Mouse (Mus musculus): ENCODE measurements around the gene Ube2i. TPM values are rescaled to one million over a fixed set of nuclear protein-coding genes. Genes with fewer than 3 reads are reported as not detected.
A peak's percentile ranks its signal among the peaks of the same experiment; 100 is the strongest.

Gene Ube2i
- 503 and 513 TPM in 2 replicates for polyA plus RNA-seq (2015; fragmentation: Nextera tagmentation; extraction: Ambion mirVana)

DNA sequence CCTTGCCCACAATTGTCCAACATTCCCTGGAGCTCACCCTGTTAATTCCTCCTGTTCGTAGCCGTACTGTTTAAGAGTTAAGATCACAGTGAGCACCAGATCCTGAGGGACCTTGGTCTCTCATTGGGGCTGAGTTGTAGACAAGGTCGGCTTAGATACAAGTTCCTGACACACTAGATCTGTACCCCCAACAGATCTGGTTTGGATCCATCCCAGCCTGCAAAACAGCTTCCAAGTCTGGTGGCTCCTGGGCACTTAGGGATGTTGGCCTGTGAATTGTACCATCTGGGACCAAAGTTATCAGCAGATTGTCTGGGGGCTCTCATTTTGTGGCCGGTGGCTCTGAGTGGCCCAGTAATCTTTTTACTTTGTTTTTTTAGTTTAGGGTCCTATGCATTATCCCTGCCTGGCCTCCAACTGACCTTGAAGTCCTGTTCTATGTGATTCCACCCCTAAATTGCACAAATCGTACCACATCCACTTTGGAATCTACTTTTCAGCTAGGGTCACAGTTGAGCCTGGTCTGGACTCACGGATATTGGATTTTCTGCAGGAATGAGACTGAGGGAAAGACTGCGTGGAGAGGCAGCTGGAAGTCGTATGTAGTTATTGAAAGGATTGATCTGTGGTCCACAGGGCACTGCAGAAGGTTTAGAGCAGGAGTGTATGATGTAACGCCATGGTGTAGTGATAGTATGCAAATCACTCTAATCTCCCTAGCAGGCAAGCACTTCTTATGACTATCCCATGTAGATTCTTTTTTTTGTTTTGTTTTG lies at the start of gene Ube2i:
Ube2i (minus strand) TSS at position 52 of the 776 bp plus-strand sequence.
- no peak for ATAC-seq (ENCODE audit: low read depth)
- peak within 1 kb of the TSS; percentile 99 for H3K27ac ChIP-seq (replicated peaks)
- no peaks in the 10 kb centered on the region for H3K9me3 ChIP-seq
- 80% methylated on average over 9 of the region's 9 CpGs for WGBS
- H3K9ac ChIP-seq = peak within 1 kb of the TSS; percentile 98
- peak within 1 kb of the TSS; percentile 99 for H3K4me3 ChIP-seq
- H3K4me1 ChIP-seq (replicated peaks) = peaks cover 36% of the 10 kb centered on the region
- peak within 1 kb of the TSS; percentile 49 for H3K4me2 ChIP-seq
- H3K36me3 ChIP-seq = 0 out of 2 replicates have a peak, but pooled peaks cover 2% of the 10 kb centered on the region
- 0 out of 2 replicates have a peak, but pooled peaks cover 11% of the 10 kb centered on the region for H3K27me3 ChIP-seq

DNA sequence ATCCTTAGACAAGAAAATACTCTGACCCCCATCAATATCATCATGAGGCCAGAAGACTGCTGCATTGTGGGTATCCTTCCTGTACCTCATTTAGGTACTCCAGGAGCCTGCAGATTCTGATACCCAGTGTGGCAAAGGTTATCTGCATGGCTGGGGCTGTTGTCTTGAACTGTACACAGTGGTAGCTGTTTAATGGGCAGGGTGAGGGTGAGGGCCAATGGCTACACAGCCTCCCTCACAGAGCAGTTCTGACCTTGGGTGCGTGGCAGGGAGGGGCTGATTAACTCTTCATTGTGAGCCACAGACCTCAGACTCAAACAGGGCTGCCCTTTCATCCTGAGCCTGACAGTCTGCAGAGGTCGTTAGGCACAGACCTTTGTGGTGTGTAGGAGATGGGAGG lies 48.5 kb upstream of the Ube2i start:
- 24% methylated on average over 2 of the region's 2 CpGs for WGBS
- no peak overlapping the region for H3K27ac ChIP-seq (replicated peaks)
- ATAC-seq (ENCODE audit: low read depth) = no peak

DNA sequence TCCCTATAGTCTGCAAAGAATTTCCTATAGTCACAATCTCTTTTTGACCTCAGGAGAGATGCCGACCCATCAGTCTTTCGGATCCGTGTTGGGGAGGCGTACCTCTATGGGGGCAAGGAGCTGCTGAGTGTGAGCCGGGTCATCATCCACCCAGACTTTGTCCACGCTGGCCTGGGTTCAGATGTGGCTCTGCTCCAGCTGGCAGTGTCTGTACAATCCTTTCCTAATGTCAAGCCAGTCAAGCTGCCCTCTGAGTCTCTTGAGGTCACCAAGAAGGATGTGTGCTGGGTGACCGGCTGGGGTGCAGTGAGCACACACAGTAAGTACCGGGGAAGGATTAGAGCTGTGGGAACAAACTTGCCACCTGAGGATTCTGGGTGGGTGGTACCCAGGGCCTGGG lies 46.4 kb upstream of the Ube2i start:
- H3K9me3 ChIP-seq = no peaks in the 10 kb centered on the region
- H3K27ac ChIP-seq (replicated peaks) = no peak overlapping the region
- WGBS = 91% methylated on average over 8 of the region's 8 CpGs
- H3K4me1 ChIP-seq (replicated peaks) = no peaks in the 10 kb centered on the region
- no peak overlapping the region for H3K4me2 ChIP-seq
- no peak overlapping the region for H3K9ac ChIP-seq
- ATAC-seq (ENCODE audit: low read depth) = no peak
- no peaks in the 10 kb centered on the region for H3K36me3 ChIP-seq
- H3K27me3 ChIP-seq = 0 out of 2 replicates have a peak, but pooled peaks cover 4% of the 10 kb centered on the region
- no peak overlapping the region for H3K4me3 ChIP-seq

More for the DNA sequence above, 48.5 kb upstream of the Ube2i start:
- Histone ChIP-seq H3K4me3 (no peak overlapping the region), H3K36me3 (no peaks in the 10 kb centered on the region), H3K9ac (no peak overlapping the region), H3K27me3 (0 out of 2 replicates have a peak, but pooled peaks cover 4% of the 10 kb centered on the region), H3K4me1 (replicated peaks) (no peaks in the 10 kb centered on the region), H3K9me3 (no peaks in the 10 kb centered on the region), H3K4me2 (no peak overlapping the region)

DNA sequence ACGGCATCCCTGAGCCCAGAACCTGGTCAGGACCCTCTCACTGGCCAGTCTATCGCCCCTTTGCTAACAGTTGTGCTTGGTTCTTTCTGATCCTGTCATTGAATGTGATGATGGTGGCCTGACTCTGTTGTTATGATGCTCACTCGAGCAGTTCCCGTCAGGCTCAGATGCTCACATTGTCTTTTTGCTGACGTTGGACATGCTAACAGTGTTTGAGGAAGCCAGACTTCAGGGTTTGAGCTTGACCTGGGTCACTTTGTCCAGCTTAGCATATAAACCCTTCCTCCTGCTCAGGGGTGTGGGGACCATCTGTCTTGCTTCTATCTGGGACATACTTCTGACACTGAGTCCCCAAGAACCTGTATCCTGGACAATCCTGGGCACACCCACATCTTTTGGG lies 43.9 kb upstream of the Ube2i start, which contains the start of gene Prss29:
Prss29 (plus strand) TSS at position 301 of the 400 bp plus-strand sequence.
- H3K36me3 ChIP-seq = no peaks in the 10 kb centered on the region
- 0 out of 2 replicates have a peak, but pooled peaks cover 4% of the 10 kb centered on the region for H3K27me3 ChIP-seq
- H3K27ac ChIP-seq (replicated peaks) = no peak within 1 kb of the TSS
- H3K4me2 ChIP-seq = no peak within 1 kb of the TSS
- WGBS = 83% methylated on average over 5 of the region's 5 CpGs
- ATAC-seq (ENCODE audit: low read depth) = no peak
- no peak within 1 kb of the TSS for H3K9ac ChIP-seq
- H3K9me3 ChIP-seq = no peaks in the 10 kb centered on the region
- H3K4me3 ChIP-seq = no peak within 1 kb of the TSS
- no peaks in the 10 kb centered on the region for H3K4me1 ChIP-seq (replicated peaks)

DNA sequence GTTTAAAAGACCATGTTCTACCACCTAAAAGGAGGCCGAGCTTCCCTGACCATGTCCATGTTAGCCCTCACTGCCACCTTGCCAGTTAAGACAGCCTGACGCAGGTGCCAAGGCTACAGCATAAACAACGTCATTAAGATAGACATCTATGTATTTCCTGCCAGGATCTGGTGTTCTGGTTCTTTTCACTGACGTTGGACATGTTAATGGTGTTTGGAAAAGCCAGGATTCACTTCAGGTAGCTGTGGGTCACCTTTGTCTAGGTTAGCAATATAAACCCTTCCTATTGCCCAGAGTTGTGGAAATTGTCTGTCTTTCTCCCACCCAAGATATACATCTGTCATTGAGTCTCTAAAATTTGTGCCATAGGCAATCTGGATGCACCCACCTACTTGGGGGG lies 33.9 kb upstream of the Ube2i start, which contains the start of gene Prss28:
Prss28 (plus strand) TSS at position 301 of the 400 bp plus-strand sequence.
- Histone ChIP-seq H3K4me2 (no peak within 1 kb of the TSS), H3K4me1 (replicated peaks) (no peaks in the 10 kb centered on the region), H3K36me3 (no peaks in the 10 kb centered on the region), H3K9ac (no peak within 1 kb of the TSS), H3K9me3 (no peaks in the 10 kb centered on the region), H3K27me3 (no peaks in the 10 kb centered on the region), H3K27ac (replicated peaks) (no peak within 1 kb of the TSS), H3K4me3 (no peak within 1 kb of the TSS)
- no peak for ATAC-seq (ENCODE audit: low read depth)
- 83% methylated on average over 4 of the region's 4 CpGs for WGBS

DNA sequence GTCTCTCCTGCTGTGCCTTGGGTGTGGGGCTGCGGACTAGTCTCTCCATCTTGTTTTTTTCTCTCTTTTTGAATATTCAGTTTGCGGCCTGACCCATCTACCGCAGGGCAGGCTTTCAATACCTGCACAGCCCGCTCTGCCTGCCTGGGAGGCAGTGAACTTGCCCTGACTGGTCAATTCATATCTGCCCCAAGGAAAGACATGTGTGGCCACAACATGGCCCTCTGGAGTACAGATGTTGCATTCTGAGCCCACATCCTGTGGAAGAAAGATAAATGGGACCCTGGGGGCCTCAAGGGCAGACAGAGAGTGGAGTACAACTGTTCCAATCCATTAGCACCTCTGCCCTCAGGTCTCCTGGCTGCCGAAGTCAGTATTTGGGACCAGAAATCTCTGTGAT lies 23.7 kb upstream of the Ube2i start, which contains the start of gene Prss34:
Prss34 (plus strand) TSS at position 301 of the 400 bp plus-strand sequence.
- no peak for ATAC-seq (ENCODE audit: low read depth)

DNA sequence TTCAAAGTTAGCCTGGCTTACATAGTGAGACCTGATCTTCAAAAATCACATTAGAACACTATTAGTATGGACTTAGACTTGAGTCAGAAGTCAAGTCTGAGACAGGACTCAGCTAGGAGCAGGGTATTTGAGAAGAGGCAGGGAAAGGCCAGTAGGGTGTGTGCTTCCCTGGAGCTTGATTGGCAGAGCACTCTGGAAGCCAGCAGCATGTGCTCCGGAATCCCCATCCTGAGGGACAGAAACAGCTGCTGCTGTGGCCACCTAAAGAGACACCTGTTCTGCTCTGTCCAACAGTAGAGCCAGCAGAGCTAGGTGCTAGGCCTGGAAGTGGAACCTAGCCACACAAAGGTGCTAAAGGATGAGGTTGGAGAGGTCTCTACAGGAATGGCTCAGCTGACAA lies 19.7 kb upstream of the Ube2i start:
- no peaks in the 10 kb centered on the region for H3K4me1 ChIP-seq (replicated peaks)
- no peaks in the 10 kb centered on the region for H3K36me3 ChIP-seq
- no peak overlapping the region for H3K9ac ChIP-seq
- no peaks in the 10 kb centered on the region for H3K9me3 ChIP-seq
- H3K27ac ChIP-seq (replicated peaks) = no peak overlapping the region
- H3K4me3 ChIP-seq = no peak overlapping the region
- H3K4me2 ChIP-seq = no peak overlapping the region
- no peak for ATAC-seq (ENCODE audit: low read depth)
- WGBS = 58% methylated on average over 1 of the region's 1 CpGs
- no peaks in the 10 kb centered on the region for H3K27me3 ChIP-seq

More for the DNA sequence above, 23.7 kb upstream of the Ube2i start, which contains the start of gene Prss34:
- no peak within 1 kb of the TSS for H3K27ac ChIP-seq (replicated peaks)
- no peaks in the 10 kb centered on the region for H3K27me3 ChIP-seq
- no peaks in the 10 kb centered on the region for H3K9me3 ChIP-seq
- no peak within 1 kb of the TSS for H3K4me2 ChIP-seq
- no peak within 1 kb of the TSS for H3K9ac ChIP-seq
- no peaks in the 10 kb centered on the region for H3K36me3 ChIP-seq
- 76% methylated on average over 5 of the region's 5 CpGs for WGBS
- H3K4me3 ChIP-seq = no peak within 1 kb of the TSS
- no peaks in the 10 kb centered on the region for H3K4me1 ChIP-seq (replicated peaks)

DNA sequence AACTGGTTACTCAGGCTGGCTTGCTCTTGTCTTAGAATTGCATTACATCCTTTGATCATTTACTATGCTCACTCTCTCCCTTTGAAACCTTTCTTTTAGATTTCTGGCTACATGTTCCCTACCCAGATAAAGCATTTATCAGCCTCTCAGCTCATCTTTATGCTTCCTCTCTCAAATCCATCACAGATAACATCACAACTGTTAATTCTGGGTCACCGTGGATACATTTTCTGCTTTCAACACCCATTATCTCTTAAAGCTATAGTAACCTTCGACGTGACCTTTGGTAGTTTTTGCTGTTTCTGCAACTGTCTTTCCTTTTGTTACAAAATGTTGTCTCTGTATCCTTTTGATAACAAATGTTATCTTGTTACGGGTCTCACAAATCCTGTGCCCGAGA lies 19.1 kb upstream of the Ube2i start:
- Histone ChIP-seq H3K9ac (no peak overlapping the region), H3K4me2 (no peak overlapping the region), H3K9me3 (no peaks in the 10 kb centered on the region), H3K36me3 (no peaks in the 10 kb centered on the region), H3K4me1 (replicated peaks) (no peaks in the 10 kb centered on the region), H3K27me3 (no peaks in the 10 kb centered on the region), H3K27ac (replicated peaks) (no peak overlapping the region), H3K4me3 (no peak overlapping the region)
- WGBS = 85% methylated on average over 5 of the region's 5 CpGs
- no peak for ATAC-seq (ENCODE audit: low read depth)

DNA sequence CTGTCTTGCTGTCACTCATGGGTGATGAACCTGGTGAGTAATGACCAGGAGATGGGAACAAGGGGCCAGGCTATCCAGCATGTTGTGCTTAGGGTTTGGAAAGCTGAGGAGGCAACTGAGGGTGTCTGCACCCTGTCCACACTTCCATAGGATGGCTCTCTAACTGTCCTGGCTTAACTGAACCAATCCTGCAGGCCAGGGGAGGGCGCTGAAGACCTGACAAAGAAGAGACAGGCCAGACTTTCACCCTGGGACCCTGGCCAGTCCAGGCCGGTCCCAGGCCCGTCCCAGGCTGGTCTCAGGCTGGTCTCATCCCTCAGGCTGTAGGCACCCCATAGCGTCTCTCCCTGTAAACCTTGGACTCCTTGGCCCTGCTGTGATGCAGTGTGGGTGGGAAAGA lies 16.0 kb upstream of the Ube2i start:
- no peak overlapping the region for H3K4me3 ChIP-seq
- no peak for ATAC-seq (ENCODE audit: low read depth)
- WGBS = 40% methylated on average over 4 of the region's 4 CpGs

DNA sequence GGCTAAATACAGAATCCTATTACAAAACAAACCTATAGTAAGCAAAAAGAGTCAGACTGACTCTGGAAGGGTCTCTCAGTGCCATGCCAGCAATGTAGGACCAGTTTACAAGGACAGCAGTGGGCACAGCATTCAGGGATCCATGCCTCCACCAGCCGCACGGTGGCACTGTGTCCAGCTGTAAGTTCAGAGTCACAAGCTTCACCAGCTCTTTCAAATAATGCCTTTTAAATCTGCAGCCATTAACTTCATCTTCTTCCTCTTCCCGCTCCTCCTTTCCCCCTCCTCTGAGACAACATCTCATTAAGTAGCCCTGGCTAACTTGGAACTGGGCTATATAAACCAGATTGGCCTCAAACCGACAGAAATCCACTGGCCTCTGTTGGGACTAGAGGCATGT lies 14.4 kb upstream of the Ube2i start:
- H3K36me3 ChIP-seq = no peaks in the 10 kb centered on the region
- no peak overlapping the region for H3K4me2 ChIP-seq
- H3K4me3 ChIP-seq = no peak overlapping the region
- no peak overlapping the region for H3K27ac ChIP-seq (replicated peaks)
- H3K4me1 ChIP-seq (replicated peaks) = no peaks in the 10 kb centered on the region
- no peaks in the 10 kb centered on the region for H3K27me3 ChIP-seq
- no peak overlapping the region for H3K9ac ChIP-seq
- no peak for ATAC-seq (ENCODE audit: low read depth)
- 28% methylated on average over 4 of the region's 4 CpGs for WGBS
- no peaks in the 10 kb centered on the region for H3K9me3 ChIP-seq

More for the DNA sequence above, 16.0 kb upstream of the Ube2i start:
- Histone ChIP-seq H3K27ac (replicated peaks) (no peak overlapping the region), H3K36me3 (no peaks in the 10 kb centered on the region), H3K4me1 (replicated peaks) (no peaks in the 10 kb centered on the region), H3K4me2 (no peak overlapping the region), H3K9ac (no peak overlapping the region), H3K9me3 (no peaks in the 10 kb centered on the region), H3K27me3 (no peaks in the 10 kb centered on the region)

DNA sequence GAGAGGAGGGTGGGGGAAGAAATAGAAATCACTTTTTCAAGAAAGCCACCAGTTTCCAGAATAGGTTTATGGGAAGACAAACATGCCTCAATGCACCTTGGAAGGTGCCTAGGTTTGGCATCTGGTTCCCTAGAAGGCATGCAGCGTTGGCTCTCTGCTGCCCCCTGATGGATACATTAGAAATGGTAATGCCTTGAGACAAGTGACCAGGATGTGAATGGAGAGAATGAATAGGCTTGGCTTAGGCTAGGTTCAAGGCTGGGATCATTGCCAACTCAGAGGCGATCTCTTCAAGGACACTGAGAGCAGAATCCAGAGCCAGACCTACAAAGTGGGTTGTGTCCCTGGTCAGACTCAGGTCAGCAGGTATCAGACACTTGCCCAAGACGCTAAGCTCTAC lies 10.6 kb upstream of the Ube2i start:
- Histone ChIP-seq H3K9ac (no peak overlapping the region), H3K27ac (replicated peaks) (no peak overlapping the region), H3K4me2 (no peak overlapping the region), H3K4me3 (no peak overlapping the region), H3K27me3 (peaks cover 4% of the 10 kb centered on the region; the same call in 1 of the 2 replicates), H3K36me3 (no peaks in the 10 kb centered on the region), H3K9me3 (no peaks in the 10 kb centered on the region), H3K4me1 (replicated peaks) (no peaks in the 10 kb centered on the region)
- 24% methylated on average over 3 of the region's 3 CpGs for WGBS
- no peak for ATAC-seq (ENCODE audit: low read depth)

DNA sequence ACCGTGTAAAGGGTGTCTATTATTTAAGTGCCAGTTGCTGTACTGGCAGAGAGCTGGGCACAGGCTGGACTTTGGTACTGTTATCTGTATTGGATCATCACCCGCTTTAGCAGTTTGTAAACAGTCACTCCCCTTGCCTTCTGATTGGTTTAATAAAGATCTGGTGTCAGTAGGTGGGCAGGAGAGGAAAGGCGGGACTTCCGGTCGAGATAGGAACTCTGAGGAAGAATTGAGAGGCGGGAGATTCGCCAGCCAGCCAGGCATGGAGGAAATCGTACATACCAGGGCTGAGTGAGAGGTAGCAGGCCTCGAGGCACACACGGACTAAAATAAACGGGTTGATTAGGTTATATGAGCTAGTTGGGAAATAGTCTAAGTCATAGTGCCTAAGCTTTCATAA lies 7.7 kb upstream of the Ube2i start:
- Histone ChIP-seq H3K36me3 (no peaks in the 10 kb centered on the region), H3K9me3 (no peaks in the 10 kb centered on the region), H3K27me3 (peaks cover 15% of the 10 kb centered on the region; the same call in 1 of the 2 replicates), H3K27ac (replicated peaks) (no peak overlapping the region), H3K4me2 (no peak overlapping the region), H3K4me1 (replicated peaks) (no peaks in the 10 kb centered on the region), H3K4me3 (no peak overlapping the region), H3K9ac (no peak overlapping the region)
- no peak for ATAC-seq (ENCODE audit: low read depth)
- WGBS = 46% methylated on average over 11 of the region's 11 CpGs
